Mouse (Mus musculus): Measurements from ENCODE around the gene 4930544D05Rik. TPM values are rescaled to one million over a fixed set of nuclear protein-coding genes. Genes with fewer than 3 reads are reported as not detected.
A peak's percentile ranks its signal among the peaks of the same experiment; 100 is the strongest.

Gene 4930544D05Rik
- polyA plus RNA-seq, 1 experiment = not detected

DNA sequence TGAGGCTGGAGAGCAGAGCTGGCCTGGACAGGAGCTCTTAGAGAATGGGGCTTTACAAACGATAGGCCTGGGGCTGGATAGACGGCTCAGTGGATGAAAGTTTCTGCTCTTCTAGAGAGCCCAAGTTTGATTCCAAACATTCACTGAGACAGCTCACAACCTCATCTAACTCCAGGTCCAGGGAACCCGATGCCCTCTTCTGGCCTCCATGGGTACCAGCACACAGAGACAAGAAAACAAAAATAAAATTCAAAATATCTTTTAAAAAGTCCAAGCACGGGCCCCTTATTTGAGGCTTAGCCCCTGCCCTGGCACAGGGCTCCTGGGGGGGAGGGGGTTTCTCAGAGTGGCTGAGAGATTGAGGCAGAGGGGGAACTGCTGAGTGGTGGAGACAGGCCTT, 4.9 kb upstream of the 4930544D05Rik start:
- TF ChIP-seq GATA1 (IDR thresholded peaks at IDR 0.05; ENCODE audit: low read length) = no peak
- no peak for TF ChIP-seq TAL1 (IDR thresholded peaks at IDR 0.05; ENCODE audit: low read length)
- Histone ChIP-seq H3K36me3 (ENCODE audit: control insufficient read depth) (peaks cover 69% of the 10 kb centered on the region), H3K4me1 (ENCODE audit: control insufficient read depth) (peaks cover 27% of the 10 kb centered on the region), H3K4me3 (replicated peaks) (no peak overlapping the region), H3K27me3 (ENCODE audit: control insufficient read depth) (peaks cover under 1% of the 10 kb centered on the region; the same call in 1 of the 2 replicates), H3K9me3 (ENCODE audit: control insufficient read depth, low read length) (no peaks in the 10 kb centered on the region)

DNA sequence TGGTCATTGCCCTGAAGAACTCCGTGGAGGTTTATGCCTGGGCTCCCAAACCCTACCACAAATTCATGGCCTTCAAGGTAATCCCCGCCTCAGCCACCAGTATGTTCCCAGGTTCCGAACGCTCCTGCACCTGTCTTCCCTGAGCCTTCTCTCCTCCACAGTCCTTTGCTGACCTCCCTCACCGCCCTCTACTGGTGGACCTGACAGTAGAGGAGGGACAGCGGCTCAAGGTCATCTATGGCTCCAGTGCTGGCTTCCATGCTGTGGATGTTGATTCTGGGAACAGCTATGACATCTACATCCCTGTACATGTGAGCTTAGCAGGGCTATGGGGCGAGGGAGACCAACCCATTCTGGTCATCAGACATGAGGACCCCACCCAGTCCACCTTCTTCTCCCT, 3.1 kb upstream of the 4930544D05Rik start:
- H3K4me1 ChIP-seq (ENCODE audit: control insufficient read depth) = peaks cover 28% of the 10 kb centered on the region
- no peaks in the 10 kb centered on the region for H3K9me3 ChIP-seq (ENCODE audit: control insufficient read depth, low read length)
- H3K27me3 ChIP-seq (ENCODE audit: control insufficient read depth) = peaks cover 7% of the 10 kb centered on the region
- TF ChIP-seq TAL1 (IDR thresholded peaks at IDR 0.05; ENCODE audit: low read length) = no peak
- no peak for TF ChIP-seq GATA1 (IDR thresholded peaks at IDR 0.05; ENCODE audit: low read length)
- H3K4me3 ChIP-seq (replicated peaks) = no peak overlapping the region
- H3K36me3 ChIP-seq (ENCODE audit: control insufficient read depth) = peaks cover 52% of the 10 kb centered on the region

DNA sequence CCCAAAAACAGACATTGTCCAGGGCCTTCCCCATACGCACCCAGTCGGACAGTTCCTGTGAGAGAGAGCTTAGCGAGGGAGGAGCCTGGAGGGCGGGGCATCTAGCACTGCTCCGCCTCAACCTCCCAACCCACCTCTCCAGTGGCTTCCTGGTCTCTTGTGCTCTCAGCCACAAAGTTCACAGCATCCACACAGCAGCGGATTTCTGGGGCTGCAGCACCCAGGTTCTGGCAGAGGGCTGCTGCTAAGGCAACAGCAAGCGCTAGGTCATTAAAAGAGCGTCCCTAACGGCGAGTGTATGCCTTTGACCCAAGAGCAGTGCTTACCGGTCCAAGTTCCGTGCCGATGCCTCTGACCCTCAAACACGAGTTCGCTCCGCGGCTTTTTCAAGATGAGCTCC, 574 bp upstream of the 4930544D05Rik start:
- no peak for TF ChIP-seq GATA1 (IDR thresholded peaks at IDR 0.05; ENCODE audit: low read length)
- no peak for TF ChIP-seq TAL1 (IDR thresholded peaks at IDR 0.05; ENCODE audit: low read length)
- Histone ChIP-seq H3K4me3 (replicated peaks) (peak overlapping the region; percentile 61), H3K36me3 (ENCODE audit: control insufficient read depth) (peaks cover 26% of the 10 kb centered on the region), H3K4me1 (ENCODE audit: control insufficient read depth) (peaks cover 21% of the 10 kb centered on the region), H3K27me3 (ENCODE audit: control insufficient read depth) (peaks cover 7% of the 10 kb centered on the region), H3K9me3 (ENCODE audit: control insufficient read depth, low read length) (no peaks in the 10 kb centered on the region)

DNA sequence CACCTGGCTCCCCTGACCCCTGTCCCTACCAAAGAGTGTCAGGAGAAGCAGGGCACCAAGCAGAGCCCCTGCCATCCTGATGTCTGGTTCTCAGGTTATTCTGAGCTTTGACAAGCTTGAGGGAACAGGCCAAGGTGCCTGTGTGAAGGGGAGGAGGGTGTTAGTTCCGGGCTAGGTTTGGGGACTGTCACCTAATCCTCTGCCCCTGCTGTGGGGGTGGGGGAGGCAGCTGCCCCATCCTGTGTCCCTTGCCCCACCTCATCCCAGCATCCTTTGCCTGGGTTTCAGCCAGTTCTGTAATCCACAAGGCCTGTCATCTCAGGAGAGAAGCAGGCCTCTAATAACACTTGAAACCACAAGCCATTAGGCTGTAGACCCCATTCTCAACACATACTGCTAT, 3.5 kb downstream of the 4930544D05Rik start, which contains the start of gene Chrne:
Gene Chrne (minus strand): TSS at position 116 of the 400 bp plus-strand sequence.
- Histone ChIP-seq H3K4me1 (ENCODE audit: control insufficient read depth) (peaks cover 28% of the 10 kb centered on the region), H3K4me3 (replicated peaks) (no peak within 1 kb of the TSS), H3K27me3 (ENCODE audit: control insufficient read depth) (peaks cover 7% of the 10 kb centered on the region), H3K9me3 (ENCODE audit: control insufficient read depth, low read length) (no peaks in the 10 kb centered on the region), H3K36me3 (ENCODE audit: control insufficient read depth) (no peaks in the 10 kb centered on the region)
- TF ChIP-seq GATA1 (IDR thresholded peaks at IDR 0.05; ENCODE audit: low read length) = no peak
- TF ChIP-seq TAL1 (IDR thresholded peaks at IDR 0.05; ENCODE audit: low read length) = no peak

DNA sequence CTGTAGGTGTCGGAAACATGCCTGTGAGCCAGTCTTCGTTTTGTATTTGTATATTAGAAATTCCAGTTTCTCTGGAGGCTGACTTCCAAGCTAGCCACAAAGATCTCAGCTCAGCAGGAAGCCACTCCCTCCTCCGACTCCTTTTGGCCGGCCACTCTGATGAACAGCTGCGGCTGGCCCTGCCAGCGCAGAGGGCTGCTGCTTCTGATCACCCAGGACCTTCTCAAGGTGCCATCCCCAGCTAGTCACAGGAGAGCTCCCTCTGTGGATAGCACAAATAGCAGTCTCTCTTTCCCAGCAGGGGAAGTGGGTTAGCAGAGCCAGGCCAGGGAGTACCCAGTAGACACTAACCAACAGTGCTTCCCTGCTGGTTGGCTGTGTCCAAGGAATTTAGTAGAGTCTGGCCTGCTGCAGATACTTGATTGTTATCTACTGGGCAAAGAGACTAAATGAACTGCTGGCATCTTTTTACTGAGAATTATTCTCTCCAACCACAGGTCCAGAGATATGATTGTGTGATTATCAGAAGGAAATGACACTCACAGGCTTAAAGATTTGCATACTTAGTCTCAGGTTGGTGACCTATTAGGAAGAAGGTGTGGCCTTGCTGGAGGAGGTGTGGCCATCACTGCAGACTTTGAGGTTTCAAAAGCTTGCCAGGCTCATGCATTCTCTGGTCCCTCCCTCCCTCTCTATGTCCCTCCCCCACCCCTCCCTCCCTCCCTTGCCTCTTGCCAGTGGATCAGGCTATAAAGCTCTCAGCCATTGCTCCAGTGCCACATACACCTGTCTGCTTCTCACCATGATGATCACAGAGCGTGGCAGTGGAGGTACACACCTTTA, 6.5 kb downstream of the 4930544D05Rik start:
- Histone ChIP-seq H3K36me3 (ENCODE audit: control insufficient read depth) (no peaks in the 10 kb centered on the region), H3K4me3 (replicated peaks) (no peak overlapping the region), H3K27me3 (ENCODE audit: control insufficient read depth) (no peaks in the 10 kb centered on the region), H3K4me1 (ENCODE audit: control insufficient read depth) (peaks cover 13% of the 10 kb centered on the region), H3K9me3 (ENCODE audit: control insufficient read depth, low read length) (no peaks in the 10 kb centered on the region)
- TF ChIP-seq TAL1 (IDR thresholded peaks at IDR 0.05; ENCODE audit: low read length) (no peak), GATA1 (IDR thresholded peaks at IDR 0.05; ENCODE audit: low read length) (no peak)

DNA sequence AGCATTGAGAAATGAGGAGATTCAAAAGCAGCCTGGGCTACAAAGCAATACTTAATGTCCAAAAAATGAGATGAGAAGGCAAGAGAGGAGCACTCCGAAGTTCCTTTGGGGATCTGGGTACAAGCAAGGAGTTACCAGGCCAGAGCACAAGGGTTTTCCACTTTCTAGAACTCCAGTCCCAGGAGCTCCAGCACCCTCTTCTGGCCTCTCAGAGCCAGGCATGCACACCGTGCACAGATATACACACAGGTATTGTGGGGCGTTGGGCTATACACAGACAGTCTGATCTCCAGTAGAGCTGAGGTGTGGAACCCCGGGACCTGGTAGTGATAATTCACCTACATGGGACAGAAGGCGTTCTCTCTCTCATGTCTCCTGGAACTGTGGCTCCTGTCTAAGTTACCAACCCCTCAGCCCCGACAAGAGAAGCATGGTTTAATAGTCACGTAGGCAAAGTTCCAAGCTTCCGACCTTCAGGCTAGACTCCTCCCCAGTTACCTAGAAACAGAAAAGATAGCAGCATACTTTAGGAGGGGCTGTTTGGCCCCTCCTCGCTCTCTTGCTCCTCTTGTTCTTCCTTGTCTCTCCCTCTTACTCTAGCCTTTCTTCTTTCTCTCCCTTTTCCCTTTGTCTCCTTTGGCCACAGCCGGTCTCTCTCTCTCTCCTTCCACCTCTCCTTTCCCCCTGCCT, 7.5 kb downstream of the 4930544D05Rik start:
- TF ChIP-seq TAL1 (IDR thresholded peaks at IDR 0.05; ENCODE audit: low read length) = no peak
- no peak for TF ChIP-seq GATA1 (IDR thresholded peaks at IDR 0.05; ENCODE audit: low read length)
- Histone ChIP-seq H3K36me3 (ENCODE audit: control insufficient read depth) (no peaks in the 10 kb centered on the region), H3K4me3 (replicated peaks) (no peak overlapping the region)

DNA sequence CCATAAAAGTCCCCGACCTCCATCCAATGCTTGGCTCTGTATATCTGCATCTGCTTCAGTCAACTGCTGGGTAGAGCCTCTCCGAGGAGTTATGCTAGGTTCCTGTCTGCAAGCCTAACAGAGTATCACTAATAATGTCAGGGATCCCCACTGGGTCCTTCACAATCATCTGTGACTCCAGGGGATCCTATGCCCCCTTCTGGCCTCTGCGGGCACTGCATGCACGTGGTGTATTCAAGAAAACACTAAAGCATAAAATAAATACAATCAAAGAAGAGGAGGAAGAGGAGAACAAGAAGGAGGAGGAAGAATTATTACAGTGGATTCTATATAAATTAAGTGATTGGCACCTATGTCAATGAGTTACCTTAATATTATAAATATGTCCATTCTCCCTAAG, 9.8 kb downstream of the 4930544D05Rik start:
- Histone ChIP-seq H3K27me3 (ENCODE audit: control insufficient read depth) (no peaks in the 10 kb centered on the region), H3K9me3 (ENCODE audit: control insufficient read depth, low read length) (no peaks in the 10 kb centered on the region), H3K4me3 (replicated peaks) (no peak overlapping the region), H3K36me3 (ENCODE audit: control insufficient read depth) (no peaks in the 10 kb centered on the region), H3K4me1 (ENCODE audit: control insufficient read depth) (peaks cover 20% of the 10 kb centered on the region)
- no peak for TF ChIP-seq GATA1 (IDR thresholded peaks at IDR 0.05; ENCODE audit: low read length)
- TF ChIP-seq TAL1 (IDR thresholded peaks at IDR 0.05; ENCODE audit: low read length) = no peak

More for the DNA sequence above, 7.5 kb downstream of the 4930544D05Rik start:
- Histone ChIP-seq H3K27me3 (ENCODE audit: control insufficient read depth) (no peaks in the 10 kb centered on the region), H3K4me1 (ENCODE audit: control insufficient read depth) (peaks cover 13% of the 10 kb centered on the region), H3K9me3 (ENCODE audit: control insufficient read depth, low read length) (no peaks in the 10 kb centered on the region)

DNA sequence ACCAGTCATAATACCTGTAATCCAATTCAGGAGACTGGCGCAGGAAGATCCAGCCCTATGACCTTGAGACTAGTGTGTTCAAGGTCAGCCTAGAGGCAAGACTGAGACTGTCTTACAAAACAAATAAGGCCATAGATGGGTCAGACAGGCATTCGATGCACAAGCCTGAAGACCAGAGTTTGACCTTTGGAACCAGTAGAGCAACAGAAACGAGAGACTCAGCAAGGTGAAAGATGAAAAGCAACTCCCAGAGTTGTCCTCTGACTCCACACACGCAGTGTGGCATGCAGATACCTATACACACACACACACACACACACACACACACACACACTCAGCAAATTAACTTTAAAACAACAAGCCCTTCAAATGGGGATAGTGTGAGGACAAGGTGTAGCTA, 11.2 kb downstream of the 4930544D05Rik start:
- Histone ChIP-seq H3K4me3 (replicated peaks) (no peak overlapping the region), H3K9me3 (ENCODE audit: control insufficient read depth, low read length) (no peaks in the 10 kb centered on the region), H3K36me3 (ENCODE audit: control insufficient read depth) (no peaks in the 10 kb centered on the region), H3K4me1 (ENCODE audit: control insufficient read depth) (peaks cover 22% of the 10 kb centered on the region), H3K27me3 (ENCODE audit: control insufficient read depth) (no peaks in the 10 kb centered on the region)
- TF ChIP-seq GATA1 (IDR thresholded peaks at IDR 0.05; ENCODE audit: low read length) = no peak
- no peak for TF ChIP-seq TAL1 (IDR thresholded peaks at IDR 0.05; ENCODE audit: low read length)

DNA sequence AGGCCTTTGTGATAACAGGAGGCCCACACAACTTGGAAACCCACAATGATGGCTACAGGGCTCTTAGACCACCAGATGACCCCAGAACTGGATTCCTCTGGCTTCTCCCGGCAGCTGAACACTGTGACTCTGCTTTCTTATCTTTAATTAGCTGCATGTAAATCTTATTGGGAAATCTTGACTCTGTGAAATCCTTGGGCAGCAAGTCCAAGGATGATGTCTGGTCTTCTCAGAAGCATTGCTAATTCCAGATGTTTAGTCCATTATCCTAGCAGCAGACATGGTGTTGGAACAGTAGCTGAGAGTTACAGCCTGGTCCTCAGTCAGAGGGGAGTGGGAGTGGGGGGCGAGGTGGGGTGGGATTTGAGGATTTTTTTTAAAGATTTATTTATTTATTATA, 12.8 kb downstream of the 4930544D05Rik start:
- Histone ChIP-seq H3K4me1 (ENCODE audit: control insufficient read depth) (peaks cover 9% of the 10 kb centered on the region), H3K27me3 (ENCODE audit: control insufficient read depth) (no peaks in the 10 kb centered on the region), H3K9me3 (ENCODE audit: control insufficient read depth, low read length) (no peaks in the 10 kb centered on the region), H3K36me3 (ENCODE audit: control insufficient read depth) (no peaks in the 10 kb centered on the region), H3K4me3 (replicated peaks) (no peak overlapping the region)
- TF ChIP-seq GATA1 (IDR thresholded peaks at IDR 0.05; ENCODE audit: low read length) = no peak
- no peak for TF ChIP-seq TAL1 (IDR thresholded peaks at IDR 0.05; ENCODE audit: low read length)
